Mouse (Mus musculus) CH12.LX (cell line): ENCODE measurements around the gene Dnttip2. TPM values are rescaled to one million over a fixed set of nuclear protein-coding genes. Genes with fewer than 3 reads are reported as not detected.
A peak's percentile ranks its signal among the peaks of the same experiment; 100 is the strongest.

Experiments
- DNase-seq: peaks from one replicate; pipeline ENCODE4 v3.0.0-alpha.2; 2013; ENCODE audit errors: extremely low read depth
- H3K27ac ChIP-seq: 2 replicates; pipeline ENCODE4 v1.5.1; 2012; ENCODE audit warnings: low read depth, mild to moderate bottlenecking, control low read depth, moderate library complexity; ENCODE audit not compliant: insufficient read depth
- H3K27me3 ChIP-seq: replicated peaks from 2 replicates; pipeline ENCODE3; 2012; ENCODE audit warnings: inconsistent platforms
- H3K36me3 ChIP-seq, 2 experiments: replicated peaks in 1 of 2; 2 replicates each; pipeline versions ENCODE3 to v1.6.1; 2012; ENCODE audit warnings: inconsistent platforms in 1 of 2, low read length in 1 of 2, mild to moderate bottlenecking in 1 of 2, mixed read lengths in 1 of 2, moderate library complexity in 1 of 2; ENCODE audit not compliant: control insufficient read depth in 1 of 2, insufficient read depth in 1 of 2
- H3K4me1 ChIP-seq, 2 experiments: 2 replicates each; pipeline ENCODE4 v1.6.1; 2012; ENCODE audit warnings: inconsistent platforms in 1 of 2, moderate library complexity in 1 of 2; ENCODE audit not compliant: insufficient read depth in 2 of 2, control insufficient read depth in 1 of 2
- H3K4me2 ChIP-seq: 2 replicates; pipeline ENCODE4 v1.6.1; 2012; ENCODE audit warnings: low read depth, mild to moderate bottlenecking, control low read depth; ENCODE audit not compliant: poor library complexity, insufficient read depth, severe bottlenecking
- H3K4me3 ChIP-seq, 3 experiments: fragments of 150-350 bp in 1 of 3; sonication (generic) in 1 of 3; replicated peaks in 1 of 3; 2 replicates each; pipeline versions ENCODE3 to v1.5.1; 2011 to 2012; ENCODE audit warnings: low read depth in 2 of 3, low read length in 2 of 3, mild to moderate bottlenecking in 2 of 3, moderate library complexity in 2 of 3, control low read depth in 1 of 3, improper control_type of control experiment in 1 of 3, inconsistent platforms in 1 of 3, mixed read lengths in 1 of 3; ENCODE audit not compliant: poor library complexity in 1 of 3
- H3K79me2 ChIP-seq: replicated peaks from 2 replicates; pipeline ENCODE4 v1.6.1; 2012; ENCODE audit warnings: mild to moderate bottlenecking, moderate library complexity; ENCODE audit not compliant: control insufficient read depth, poor library complexity, insufficient read depth, severe bottlenecking; ENCODE audit errors: extremely low read depth
- H3K9ac ChIP-seq: 2 replicates; pipeline ENCODE4 v1.6.1; 2012; ENCODE audit warnings: low read depth, mild to moderate bottlenecking, control low read depth, moderate library complexity; ENCODE audit not compliant: insufficient read depth
- H3K9me3 ChIP-seq: replicated peaks from 2 replicates; pipeline ENCODE3; 2012; ENCODE audit warnings: low read length, inconsistent platforms, mixed read lengths
- ELF1 ChIP-seq: IDR thresholded peaks from 2 replicates; pipeline ENCODE4 v1.6.1; 2014; ENCODE audit warnings: low read depth, mild to moderate bottlenecking, inconsistent platforms, low read length, improper control_type of control experiment
- MAFK ChIP-seq: IDR thresholded peaks from 2 replicates; pipeline ENCODE4 v1.6.1; 2011; ENCODE audit warnings: low read length, improper control_type of control experiment; ENCODE audit not compliant: insufficient replicate concordance
- MAX ChIP-seq: IDR thresholded peaks from 2 replicates; pipeline ENCODE4 v1.6.1; 2011; ENCODE audit warnings: low read length, improper control_type of control experiment
- MEF2A ChIP-seq: IDR thresholded peaks from 2 replicates; pipeline ENCODE4 v1.6.1; 2014; ENCODE audit warnings: low read depth, mild to moderate bottlenecking, inconsistent platforms, low read length, improper control_type of control experiment, borderline replicate concordance
- MXI1 ChIP-seq: IDR thresholded peaks from 2 replicates; pipeline ENCODE4 v1.6.1; 2011; ENCODE audit warnings: mild to moderate bottlenecking, low read depth, low read length, improper control_type of control experiment
- PAX5 ChIP-seq: IDR thresholded peaks from 2 replicates; pipeline ENCODE4 v1.6.1; 2012; ENCODE audit warnings: low read length, inconsistent platforms, mixed read lengths
- POLR2AphosphoS2 ChIP-seq: IDR thresholded peaks from 2 replicates; pipeline ENCODE4 v1.6.1; 2011; ENCODE audit warnings: low read depth, low read length, improper control_type of control experiment
- RAD21 ChIP-seq: IDR thresholded peaks from 2 replicates; pipeline ENCODE4 v1.6.1; 2011; ENCODE audit warnings: low read depth, mild to moderate bottlenecking, low read length, improper control_type of control experiment, moderate library complexity
- SIN3A ChIP-seq: IDR thresholded peaks from 2 replicates; pipeline ENCODE4 v1.6.1; 2012; ENCODE audit warnings: low read length, improper control_type of control experiment, inconsistent platforms
- SMC3 ChIP-seq: IDR thresholded peaks from 2 replicates; pipeline ENCODE4 v1.6.1; 2011; ENCODE audit warnings: low read depth, low read length, improper control_type of control experiment
- TBP ChIP-seq: conservative IDR thresholded peaks from 2 replicates; pipeline ENCODE4 v1.6.1; 2011; ENCODE audit warnings: low read depth, low read length, improper control_type of control experiment
- USF2 ChIP-seq: conservative IDR thresholded peaks from 2 replicates; pipeline ENCODE4 v1.6.1; 2011; ENCODE audit warnings: low read depth, low read length, improper control_type of control experiment
- ZNF384 ChIP-seq: IDR thresholded peaks from 2 replicates; pipeline ENCODE4 v1.6.1; 2012; ENCODE audit warnings: low read depth, low read length, improper control_type of control experiment, inconsistent platforms
- dilution Hi-C: fragments of 300-500 bp; cut with MboI; formaldehyde crosslinking; loops from 2 replicates; pipeline ENCODE4 v1.14.3; 2020; ENCODE audit warnings: low sequenced_read_pairs; ENCODE audit not compliant: extremely low pct_unique_long_range_greater_than_20kb, extremely low pct_ligation_motif_present
- in situ Hi-C: fragments of 300-500 bp; cut with MboI; formaldehyde crosslinking; loops from 3 replicates; pipeline ENCODE4 v1.14.3; 2019; ENCODE audit warnings: low sequenced_read_pairs, low pct_ligation_motif_present, low pct_unique_long_range_greater_than_20kb, mixed read lengths
- polyA plus RNA-seq: library from polyadenylated mRNA; unstranded; fragments of >175 nt; gene quantifications from 2 replicates; pipeline ENCODE4 v1.2.1, GENCODE M21; 2012; ENCODE audit warnings: low read depth; ENCODE audit not compliant: insufficient read length
- total RNA-seq, 2 experiments: library from RNA; depleted of rRNA; stranded (reverse); fragments of 300-350 nt in 1 of 2; fragments of >200 nt in 1 of 2; gene quantifications; 2 replicates each; pipeline ENCODE4 v1.2.3; 2012 to 2014

The Dnttip2 gene
- total and polyA plus RNA-seq, 3 experiments, result 41.9 to 141 (median 65.2) TPM

DNA sequence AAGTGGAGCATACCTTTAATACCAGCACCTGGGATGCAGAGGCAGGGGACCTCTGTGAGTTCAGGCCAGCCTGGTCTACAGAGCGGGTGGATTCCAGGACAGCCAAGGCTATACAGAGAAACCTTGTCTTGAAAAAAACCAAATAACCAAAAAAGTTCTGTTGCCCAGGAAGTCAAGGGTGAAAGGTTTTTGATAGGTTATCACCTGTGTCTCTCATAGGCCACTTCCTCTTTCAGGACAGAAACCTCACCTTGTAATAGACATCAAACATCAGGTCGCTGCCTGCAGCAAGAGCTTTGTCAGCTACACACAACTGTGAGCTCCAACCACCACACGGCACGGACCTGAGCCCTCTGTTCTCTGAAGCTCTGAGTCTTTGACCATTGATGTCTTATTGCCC lies 30.4 kb downstream of the Dnttip2 start:
- H3K4me1 ChIP-seq, result peaks cover 16 to 44% of the 10 kb centered on the region in 2 experiments; a peak in 3 of 4 replicates
- no peak overlapping the region for H3K4me3 ChIP-seq
- TF ChIP-seq PAX5 (no peak), POLR2AphosphoS2 (no peak), SMC3 (no peak), TBP (no peak), ZNF384 (peak; percentile 67)
- no peak overlapping the region for H3K9ac ChIP-seq
- DNase-seq, result no peak
- H3K36me3 ChIP-seq, result no peaks in the 10 kb centered on the region
- H3K27me3 ChIP-seq, result no peaks in the 10 kb centered on the region
- no peaks in the 10 kb centered on the region for H3K9me3 ChIP-seq
- no peaks in the 10 kb centered on the region for H3K79me2 ChIP-seq
- H3K27ac ChIP-seq, result no peak overlapping the region
- in situ Hi-C loops, result no loop called here
- 0 out of 2 replicates have a peak overlapping the region, but pooled peaks have one; percentile 35 for H3K4me2 ChIP-seq
- dilution Hi-C loops, result no loop called here

DNA sequence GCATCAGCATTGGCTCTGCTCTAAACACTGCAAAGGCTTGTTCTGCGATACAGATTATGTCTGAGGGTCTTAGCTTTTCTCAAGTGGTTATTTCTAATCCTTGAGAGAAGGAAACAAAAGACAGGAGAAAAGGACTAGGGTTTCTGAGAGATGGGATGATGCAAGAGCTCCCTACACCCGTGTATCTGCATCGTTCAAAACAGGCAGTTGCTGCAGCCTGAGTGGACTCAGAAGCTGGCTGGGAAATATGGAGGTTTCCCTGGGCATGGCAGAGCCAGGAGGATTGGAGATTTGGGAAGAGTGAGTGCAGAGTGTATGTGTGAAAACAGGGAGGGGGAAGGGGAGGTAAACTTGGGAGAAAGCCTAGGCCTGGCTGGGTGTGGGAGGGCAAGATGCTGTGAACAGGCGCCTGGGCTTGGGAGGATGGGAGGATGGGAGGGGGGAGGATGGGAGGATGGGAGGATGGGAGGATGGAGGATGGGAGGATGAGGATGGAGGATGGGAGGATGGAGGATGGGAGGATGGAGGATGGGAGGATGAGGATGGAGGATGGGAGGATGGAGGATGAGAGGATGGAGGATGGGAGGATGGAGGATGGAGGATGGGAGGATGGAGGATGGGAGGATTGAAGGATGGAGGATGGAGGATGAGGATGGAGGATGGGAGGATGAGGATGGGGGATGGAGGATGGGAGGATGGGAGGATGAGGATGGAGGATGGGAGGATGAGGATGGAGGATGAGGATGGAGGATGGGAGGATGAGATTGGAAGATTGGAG lies 33.9 kb downstream of the Dnttip2 start:
- Histone ChIP-seq H3K27me3 (no peaks in the 10 kb centered on the region), H3K9me3 (no peaks in the 10 kb centered on the region), H3K36me3 (no peaks in the 10 kb centered on the region), H3K27ac (no peak overlapping the region), H3K9ac (no peak overlapping the region), H3K4me3 (no peak overlapping the region), H3K4me2 (0 out of 2 replicates have a peak overlapping the region, but pooled peaks have one; percentile 2), H3K4me1 (peaks cover 12 to 44% of the 10 kb centered on the region in 2 experiments; a peak in 3 of 4 replicates), H3K79me2 (no peaks in the 10 kb centered on the region)
- in situ Hi-C loops, result no loop called here
- DNase-seq, result no peak
- dilution Hi-C loops, result no loop called here
- TF ChIP-seq SIN3A, result no peak
- no peak for TF ChIP-seq ELF1
- no peak for TF ChIP-seq ZNF384
- TF ChIP-seq MAX, result no peak
- no peak for TF ChIP-seq USF2
- no peak for TF ChIP-seq MAFK
- TF ChIP-seq PAX5, result no peak
- TF ChIP-seq MXI1, result no peak
- no peak for TF ChIP-seq RAD21
- no peak for TF ChIP-seq MEF2A
